Mouse (Mus musculus): Measurements from ENCODE around the gene Gm49378. TPM values are rescaled to one million over a fixed set of nuclear protein-coding genes. Genes with fewer than 3 reads are reported as not detected.
A peak's percentile ranks its signal among the peaks of the same experiment; 100 is the strongest.

The Gm49378 gene
- total RNA-seq, 1 experiment: not detected

- no peaks in the 10 kb centered on the region for H3K36me3 ChIP-seq (ENCODE audit: control insufficient read depth, insufficient read depth, low read length, poor library complexity, severe bottlenecking)
- H3K9ac ChIP-seq (ENCODE audit: insufficient read depth, low read depth, low read length, poor library complexity, severe bottlenecking): no peak within 1 kb of the TSS
- peaks cover under 1 to 6% of the 10 kb centered on the region in 2 experiments; a peak in 1 of 4 replicates for H3K4me1 ChIP-seq (ENCODE audit: control insufficient read depth in 2 of 2, insufficient read depth in 2 of 2, low read length in 2 of 2, poor library complexity in 1 of 2)
- H3K9me3 ChIP-seq (ENCODE audit: control insufficient read depth, insufficient read depth, low read depth, low read length): no peaks in the 10 kb centered on the region
- H3K27ac ChIP-seq (ENCODE audit: insufficient read depth, low read depth, low read length, poor library complexity, severe bottlenecking): no peak within 1 kb of the TSS
- no peak for DNase-seq (ENCODE audit: low read depth, low spot score)
- TF ChIP-seq HCFC1 (IDR thresholded peaks at IDR 0.05; ENCODE audit: borderline replicate concordance, insufficient read depth, low read length) (no peak), ZNF384 (IDR thresholded peaks at IDR 0.05; ENCODE audit: low read depth, low read length) (no peak), MAFK (IDR thresholded peaks at IDR 0.05; ENCODE audit: insufficient read depth, low read depth, low read length) (no peak), ZC3H11A (IDR thresholded peaks at IDR 0.05; ENCODE audit: borderline replicate concordance, low read depth, low read length) (no peak), CHD2 (IDR thresholded peaks at IDR 0.05; ENCODE audit: low read depth, low read length) (no peak)
- no peak within 1 kb of the TSS for H3K4me3 ChIP-seq (ENCODE audit: insufficient read depth in 1 of 2, low read depth in 1 of 2, low read length in 2 of 2, poor library complexity in 1 of 2, severe bottlenecking in 1 of 2)
- in situ Hi-C loops (cut with MboI; ENCODE audit: low sequenced_read_pairs in 2 of 2, unreplicated experiment in 2 of 2): no loop called here
Observed at GRCm38 (mm10) chr14:55649884-55650283, 12.2 kb upstream of the Gm49378 start, which contains the start of gene Tssk4. Tssk4 (plus strand) TSS chr14:55650184.

GRCm38 (mm10) chr14:55644261-55644888 lies 6.7 kb upstream of the Gm49378 start:
- in situ Hi-C loops (cut with MboI; ENCODE audit: low sequenced_read_pairs in 2 of 2, unreplicated experiment in 2 of 2): no loop called here
- peak overlapping the region; percentile 92 to 95 for H3K4me3 ChIP-seq (ENCODE audit: insufficient read depth in 1 of 2, low read depth in 1 of 2, low read length in 2 of 2, poor library complexity in 1 of 2, severe bottlenecking in 1 of 2)
- H3K9me3 ChIP-seq (ENCODE audit: control insufficient read depth, insufficient read depth, low read depth, low read length): no peaks in the 10 kb centered on the region
- DNase-seq (ENCODE audit: low read depth, low spot score): no peak
- H3K9ac ChIP-seq (ENCODE audit: insufficient read depth, low read depth, low read length, poor library complexity, severe bottlenecking): peak overlapping the region; percentile 45
- TF ChIP-seq ZC3H11A (IDR thresholded peaks at IDR 0.05; ENCODE audit: borderline replicate concordance, low read depth, low read length): no peak
- peaks cover 11% of the 10 kb centered on the region for H3K36me3 ChIP-seq (ENCODE audit: control insufficient read depth, insufficient read depth, low read length, poor library complexity, severe bottlenecking)
- H3K27ac ChIP-seq (ENCODE audit: insufficient read depth, low read depth, low read length, poor library complexity, severe bottlenecking): no peak overlapping the region
- peaks cover 3 to 6% of the 10 kb centered on the region in 2 experiments; a peak in 1 of 4 replicates for H3K4me1 ChIP-seq (ENCODE audit: control insufficient read depth in 2 of 2, insufficient read depth in 2 of 2, low read length in 2 of 2, poor library complexity in 1 of 2)

GRCm38 (mm10) chr14:55643060-55643907 lies 5.6 kb upstream of the Gm49378 start, which contains the start of gene Tm9sf1:
Tm9sf1 (minus strand) TSS chr14:55643806.
- peak within 1 kb of the TSS; percentile 40; the same call in 1 of the 2 replicates for H3K27ac ChIP-seq (ENCODE audit: insufficient read depth, low read depth, low read length, poor library complexity, severe bottlenecking)
- in situ Hi-C loops (cut with MboI; ENCODE audit: low sequenced_read_pairs in 2 of 2, unreplicated experiment in 2 of 2): no loop called here
- peak; percentile 49 for DNase-seq (ENCODE audit: low read depth, low spot score)

DNA sequence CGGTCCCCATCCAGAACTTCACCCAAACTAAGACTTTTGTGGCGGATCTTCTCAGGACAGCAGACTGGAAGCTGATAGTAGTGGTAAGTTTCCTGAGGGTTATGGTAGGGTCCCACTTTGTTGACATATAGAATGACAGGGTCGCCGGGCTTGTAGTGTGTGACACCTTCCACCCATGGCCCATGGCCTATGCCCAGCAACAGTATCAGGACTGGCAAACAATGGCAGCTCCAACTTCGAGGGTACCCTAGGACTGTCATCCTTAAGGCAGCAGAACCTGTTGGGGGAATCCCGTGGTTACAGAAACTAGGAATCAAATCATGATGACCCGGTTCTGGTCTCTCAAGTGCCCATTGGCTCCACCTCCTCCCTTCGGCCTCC lies 5.0 kb upstream of the Gm49378 start:
- no peak for DNase-seq (ENCODE audit: low read depth, low spot score)
- peaks cover 19% of the 10 kb centered on the region for H3K36me3 ChIP-seq (ENCODE audit: control insufficient read depth, insufficient read depth, low read length, poor library complexity, severe bottlenecking)
- peaks cover 3 to 6% of the 10 kb centered on the region in 2 experiments; a peak in 1 of 4 replicates for H3K4me1 ChIP-seq (ENCODE audit: control insufficient read depth in 2 of 2, insufficient read depth in 2 of 2, low read length in 2 of 2, poor library complexity in 1 of 2)
- TF ChIP-seq CHD2 (IDR thresholded peaks at IDR 0.05; ENCODE audit: low read depth, low read length) (no peak), MAFK (IDR thresholded peaks at IDR 0.05; ENCODE audit: insufficient read depth, low read depth, low read length) (no peak), HCFC1 (IDR thresholded peaks at IDR 0.05; ENCODE audit: borderline replicate concordance, insufficient read depth, low read length) (no peak; the same call in 1 of the 2 replicates), ZNF384 (IDR thresholded peaks at IDR 0.05; ENCODE audit: low read depth, low read length) (no peak), ZC3H11A (IDR thresholded peaks at IDR 0.05; ENCODE audit: borderline replicate concordance, low read depth, low read length) (no peak)
- H3K27ac ChIP-seq (ENCODE audit: insufficient read depth, low read depth, low read length, poor library complexity, severe bottlenecking): no peak overlapping the region
- H3K9me3 ChIP-seq (ENCODE audit: control insufficient read depth, insufficient read depth, low read depth, low read length): no peaks in the 10 kb centered on the region
- H3K4me3 ChIP-seq (ENCODE audit: insufficient read depth in 1 of 2, low read depth in 1 of 2, low read length in 2 of 2, poor library complexity in 1 of 2, severe bottlenecking in 1 of 2): peak overlapping the region; percentile 92 to 95
- H3K9ac ChIP-seq (ENCODE audit: insufficient read depth, low read depth, low read length, poor library complexity, severe bottlenecking): peak overlapping the region; percentile 84
- in situ Hi-C loops (cut with MboI; ENCODE audit: low sequenced_read_pairs in 2 of 2, unreplicated experiment in 2 of 2): no loop called here

More at GRCm38 (mm10) chr14:55643060-55643907, 5.6 kb upstream of the Gm49378 start, which contains the start of gene Tm9sf1:
- peak within 1 kb of the TSS; percentile 84 for H3K9ac ChIP-seq (ENCODE audit: insufficient read depth, low read depth, low read length, poor library complexity, severe bottlenecking)
- peak within 1 kb of the TSS; percentile 92 to 95 for H3K4me3 ChIP-seq (ENCODE audit: insufficient read depth in 1 of 2, low read depth in 1 of 2, low read length in 2 of 2, poor library complexity in 1 of 2, severe bottlenecking in 1 of 2)
- peaks cover 15% of the 10 kb centered on the region for H3K36me3 ChIP-seq (ENCODE audit: control insufficient read depth, insufficient read depth, low read length, poor library complexity, severe bottlenecking)
- peaks cover 3 to 6% of the 10 kb centered on the region in 2 experiments; a peak in 1 of 4 replicates for H3K4me1 ChIP-seq (ENCODE audit: control insufficient read depth in 2 of 2, insufficient read depth in 2 of 2, low read length in 2 of 2, poor library complexity in 1 of 2)
- H3K9me3 ChIP-seq (ENCODE audit: control insufficient read depth, insufficient read depth, low read depth, low read length): no peaks in the 10 kb centered on the region
- no peak for TF ChIP-seq MAFK (IDR thresholded peaks at IDR 0.05; ENCODE audit: insufficient read depth, low read depth, low read length)
- no peak for TF ChIP-seq ZC3H11A (IDR thresholded peaks at IDR 0.05; ENCODE audit: borderline replicate concordance, low read depth, low read length)
- peak; percentile 60 for TF ChIP-seq HCFC1 (IDR thresholded peaks at IDR 0.05; ENCODE audit: borderline replicate concordance, insufficient read depth, low read length)
